Mouse (Mus musculus) A20 (cell line): Measurements from ENCODE around the gene Nyap2.
"Not testable (repeated sequence)": the region's sequence is repeated elsewhere in the genome, so short reads cannot be mapped to it uniquely, and the experiment has no call there.

Experiments used
- DNase-seq: peaks from one replicate; pipeline ENCODE4 v3.0.0-alpha.2; 2011; ENCODE audit warnings: low read depth, low spot score

The Nyap2 gene

GRCm38 (mm10) chr1:81179725-81180124, 103.0 kb downstream of the Nyap2 start:
- no peak for DNase-seq

- no peak for DNase-seq
Observed at GRCm38 (mm10) chr1:81180686-81181085, 103.9 kb downstream of the Nyap2 start.

GRCm38 (mm10) chr1:81209536-81209935, 132.8 kb downstream of the Nyap2 start:
- no peak for DNase-seq

- no peak for DNase-seq
Observed at GRCm38 (mm10) chr1:81211491-81211890, 134.7 kb downstream of the Nyap2 start.

DNA sequence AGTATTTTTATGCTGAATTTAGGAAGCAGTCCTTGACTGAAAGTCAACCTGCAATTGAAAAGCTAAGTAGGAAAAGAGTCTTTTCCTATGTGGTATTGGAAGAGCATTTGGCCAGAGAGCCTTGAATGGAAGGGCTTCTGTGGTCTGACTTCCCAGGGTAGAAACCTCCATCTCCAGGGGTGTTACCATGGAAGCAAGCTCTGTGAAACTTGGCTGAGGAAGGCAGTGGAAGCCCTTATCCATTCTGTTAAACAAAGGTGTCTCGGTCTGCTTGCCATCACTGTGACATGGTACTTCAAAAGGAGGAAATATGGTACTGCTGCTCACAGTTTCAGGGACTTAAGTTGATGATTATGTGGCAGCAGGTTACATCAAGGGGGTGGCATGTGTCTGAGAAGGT, 143.0 kb downstream of the Nyap2 start:
- DNase-seq: no peak

DNA sequence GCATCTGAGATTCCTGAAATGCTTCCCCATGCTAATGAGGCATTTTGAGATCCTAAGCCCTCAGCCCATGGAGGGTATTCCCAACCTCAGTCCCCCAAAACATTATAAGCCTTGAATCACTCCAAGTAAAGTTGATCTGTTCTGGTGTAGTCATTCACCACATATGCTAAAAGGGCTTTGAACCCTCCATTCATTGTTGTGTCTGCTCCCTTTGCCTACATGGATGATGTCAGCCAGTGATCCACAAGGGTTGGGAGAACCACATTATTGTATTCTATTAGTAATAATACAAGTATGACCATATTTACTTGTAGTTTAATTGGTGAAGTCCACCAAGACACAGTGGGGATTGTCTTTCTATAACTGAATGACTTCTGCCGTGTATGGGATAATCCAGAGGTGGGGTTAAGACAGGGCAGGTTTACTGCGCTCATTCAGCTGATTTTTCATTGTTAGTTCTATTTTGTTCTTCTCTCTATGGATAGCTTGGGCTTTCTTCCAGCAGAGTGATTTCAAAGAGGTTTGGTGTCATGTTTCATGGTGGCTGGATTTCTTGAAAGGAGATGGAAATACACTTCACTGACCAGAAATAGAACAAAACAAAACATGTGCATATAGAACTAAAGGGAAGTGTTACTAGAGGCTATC, 155.1 kb downstream of the Nyap2 start:
- DNase-seq: no peak

DNA sequence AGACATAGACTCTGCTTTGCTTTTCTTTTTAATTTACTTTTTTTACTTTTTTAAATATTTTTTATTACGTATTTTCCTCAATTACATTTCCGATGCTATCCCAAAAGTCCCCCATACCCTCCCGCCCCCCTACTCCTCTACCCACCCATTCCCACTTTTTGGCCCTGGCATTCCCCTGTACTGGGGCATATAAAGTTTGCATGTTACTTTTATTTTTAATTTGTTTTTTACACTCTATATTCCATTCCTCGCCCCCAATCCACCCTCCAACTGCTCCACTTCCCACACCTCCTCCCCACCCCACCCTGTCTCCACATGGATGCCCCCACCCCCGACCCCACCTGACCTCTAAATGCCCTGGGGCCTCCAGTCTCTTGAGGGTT, 155.6 kb downstream of the Nyap2 start:
- not testable (repeated sequence) for DNase-seq

DNA sequence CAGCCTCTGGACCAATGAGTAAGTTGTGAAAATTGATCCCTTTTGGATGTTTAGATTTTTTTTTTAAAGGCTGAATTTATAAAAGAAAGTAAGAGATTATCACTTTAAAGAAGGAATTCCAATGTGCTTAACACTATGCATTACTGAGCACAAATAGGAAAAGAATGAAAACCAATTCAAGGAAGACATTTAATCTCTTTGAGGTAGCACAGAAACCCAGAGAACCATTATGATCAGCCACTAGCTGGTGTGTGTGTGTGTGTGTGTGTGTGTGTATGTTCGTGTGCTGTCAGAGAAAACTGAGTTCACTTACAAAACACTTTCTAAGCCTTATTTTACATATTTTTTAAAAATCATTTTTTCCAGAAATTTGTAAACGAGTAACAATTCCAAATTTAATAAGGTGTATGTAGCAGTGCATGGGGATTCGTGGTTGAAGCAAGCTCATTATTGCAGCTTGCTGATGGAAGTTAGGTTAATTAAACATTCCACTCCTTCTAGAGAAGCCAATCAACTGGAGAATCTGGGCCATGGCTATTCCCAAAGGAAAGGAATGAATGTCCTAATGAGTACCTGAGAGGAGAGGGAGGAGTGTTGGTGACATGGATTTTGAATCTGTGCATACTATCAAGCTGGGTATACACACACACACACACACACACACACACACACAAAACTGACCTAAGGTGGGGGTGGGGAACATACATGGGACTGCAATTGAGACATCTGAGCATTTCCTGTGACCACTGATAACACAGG, 171.9 kb downstream of the Nyap2 start:
- DNase-seq: no peak

GRCm38 (mm10) chr1:81250068-81250467, 173.3 kb downstream of the Nyap2 start:
- no peak for DNase-seq

DNA sequence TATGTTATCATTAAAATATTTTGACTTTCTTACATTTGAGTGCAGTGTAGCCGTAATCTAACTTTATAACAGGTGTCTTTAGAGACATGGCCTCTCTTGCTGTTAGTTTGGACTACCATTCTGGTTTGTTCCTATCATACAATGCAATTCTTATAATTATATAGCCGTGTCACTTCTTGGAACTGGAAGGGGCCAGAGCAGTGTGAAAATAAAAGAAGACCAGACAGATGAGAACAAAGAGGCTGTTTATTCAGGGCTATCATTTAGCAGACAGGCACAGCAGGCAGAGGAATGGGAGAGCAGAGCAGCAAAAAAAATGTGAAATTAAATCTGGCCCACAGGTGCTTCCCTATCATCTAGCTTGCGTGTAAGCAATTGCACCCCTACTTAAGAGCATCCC, 189.7 kb downstream of the Nyap2 start:
- no peak for DNase-seq

DNA sequence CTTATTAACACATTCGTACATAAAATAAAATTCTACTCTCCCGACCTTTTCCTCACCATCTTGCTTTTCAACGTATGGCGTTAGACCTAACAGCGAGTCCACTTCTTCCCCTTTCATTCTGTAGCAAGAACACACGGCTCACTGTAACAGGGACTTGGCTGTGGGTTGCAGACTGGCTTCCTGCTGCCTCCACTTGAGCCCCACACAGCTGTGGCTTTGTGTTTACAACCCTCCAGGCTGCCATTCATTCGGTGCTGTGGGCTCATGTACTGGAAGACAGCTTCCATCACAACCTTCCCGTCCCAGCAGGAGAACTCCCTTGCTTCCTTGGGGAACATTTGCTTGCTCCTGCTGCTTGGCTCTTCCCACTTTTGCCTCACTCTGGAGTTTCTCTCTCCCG, 204.2 kb downstream of the Nyap2 start:
- no peak for DNase-seq

DNA sequence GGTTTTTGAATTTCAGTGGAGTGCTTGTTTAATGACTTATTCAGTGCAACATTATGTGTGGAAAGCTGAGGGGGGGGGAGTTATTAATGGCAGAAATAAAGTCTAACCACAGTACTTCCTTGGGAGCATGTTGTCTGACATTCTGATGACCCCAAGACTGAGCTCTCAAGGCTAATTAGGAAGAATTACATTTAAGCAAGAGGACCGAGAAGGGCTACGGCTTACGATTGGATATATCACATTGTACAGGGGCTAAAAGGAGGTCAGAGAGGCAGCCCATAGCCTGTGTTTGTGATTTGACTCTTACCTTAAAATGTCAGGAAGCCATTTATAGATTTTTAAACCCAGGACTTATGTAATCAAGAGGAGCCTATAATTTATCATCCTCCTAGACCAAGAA, 208.9 kb downstream of the Nyap2 start:
- no peak for DNase-seq

- no peak for DNase-seq
Observed at GRCm38 (mm10) chr1:81287088-81287487, 210.3 kb downstream of the Nyap2 start.

- DNase-seq: no peak
Observed at GRCm38 (mm10) chr1:81300735-81301134, 224.0 kb downstream of the Nyap2 start.

- DNase-seq: no peak
Observed at GRCm38 (mm10) chr1:81301661-81302060, 224.9 kb downstream of the Nyap2 start.

DNA sequence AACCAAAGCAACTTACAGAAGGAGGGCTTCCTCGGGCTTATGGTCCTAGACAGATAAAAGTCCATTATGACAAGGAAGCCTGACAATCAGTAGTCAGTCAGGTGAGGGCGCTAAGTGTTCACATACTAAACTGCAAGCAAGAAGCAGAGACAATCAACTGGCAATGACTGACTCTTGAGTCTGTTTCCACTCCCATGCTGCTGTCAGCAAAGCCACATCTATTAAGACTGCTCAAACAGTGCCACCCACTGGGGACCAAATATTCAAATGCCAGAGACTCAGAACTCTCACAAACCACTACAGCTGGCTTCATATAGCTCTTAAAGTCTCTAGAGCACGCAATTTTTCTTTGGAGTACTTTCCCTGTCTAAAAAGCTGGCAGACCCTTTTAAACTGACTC, 226.6 kb downstream of the Nyap2 start:
- no peak for DNase-seq

- DNase-seq: no peak
Observed at GRCm38 (mm10) chr1:81307407-81307806, 230.7 kb downstream of the Nyap2 start.

GRCm38 (mm10) chr1:81307934-81308333, 231.2 kb downstream of the Nyap2 start:
- no peak for DNase-seq

DNA sequence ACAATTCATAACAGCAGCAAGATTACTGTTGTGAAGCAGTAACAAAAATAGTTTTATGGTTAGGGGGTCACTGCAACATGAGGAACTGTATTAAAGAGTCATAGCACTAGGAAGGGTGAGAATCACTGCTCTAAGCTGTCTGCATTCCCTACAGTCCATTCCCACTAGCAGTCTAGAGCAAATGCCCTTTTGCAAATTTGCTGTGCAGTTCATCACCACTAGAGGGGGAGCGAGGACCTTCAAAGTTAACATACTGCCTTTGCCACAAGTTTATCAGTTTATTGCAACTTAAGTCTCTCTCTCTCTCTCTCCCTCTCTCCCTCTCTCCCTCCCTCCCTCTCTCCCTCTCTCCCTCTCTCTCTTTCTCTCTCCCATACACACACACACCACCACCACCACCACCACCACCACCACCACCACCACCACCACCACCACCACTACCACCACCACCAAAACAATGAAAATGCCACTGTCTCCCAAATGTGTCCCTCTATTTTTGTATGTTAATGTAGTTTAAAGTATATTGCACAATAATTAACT, 233.4 kb downstream of the Nyap2 start:
- DNase-seq: peak; percentile 8

DNA sequence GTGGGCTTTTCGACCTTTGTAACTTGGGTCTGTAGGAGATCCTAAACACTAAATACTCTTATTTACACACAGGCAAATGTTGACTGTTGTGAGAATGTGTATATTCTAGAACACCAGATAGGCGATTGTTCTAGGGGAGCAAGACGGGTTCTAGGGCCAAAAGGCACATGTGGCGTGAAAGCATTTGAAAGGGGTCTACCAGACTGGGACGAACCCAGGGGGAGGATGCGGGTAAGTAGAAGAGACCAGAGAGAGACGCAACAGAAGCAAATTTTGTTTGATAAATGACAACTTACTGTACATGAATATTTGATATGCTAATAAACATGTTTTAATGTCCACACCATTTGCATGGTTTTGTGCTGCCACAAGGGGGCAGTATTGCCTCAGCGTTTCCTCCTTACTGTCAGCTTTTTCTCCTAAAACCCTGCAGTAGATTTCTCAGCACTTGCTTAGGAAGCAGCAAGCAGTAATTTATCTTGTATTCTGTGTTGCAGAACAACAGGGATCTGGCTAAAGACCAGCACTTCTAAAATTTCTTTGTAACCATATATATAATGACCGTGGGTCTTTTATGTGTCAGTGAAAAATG, 239.7 kb downstream of the Nyap2 start:
- peak; percentile 13 for DNase-seq

DNA sequence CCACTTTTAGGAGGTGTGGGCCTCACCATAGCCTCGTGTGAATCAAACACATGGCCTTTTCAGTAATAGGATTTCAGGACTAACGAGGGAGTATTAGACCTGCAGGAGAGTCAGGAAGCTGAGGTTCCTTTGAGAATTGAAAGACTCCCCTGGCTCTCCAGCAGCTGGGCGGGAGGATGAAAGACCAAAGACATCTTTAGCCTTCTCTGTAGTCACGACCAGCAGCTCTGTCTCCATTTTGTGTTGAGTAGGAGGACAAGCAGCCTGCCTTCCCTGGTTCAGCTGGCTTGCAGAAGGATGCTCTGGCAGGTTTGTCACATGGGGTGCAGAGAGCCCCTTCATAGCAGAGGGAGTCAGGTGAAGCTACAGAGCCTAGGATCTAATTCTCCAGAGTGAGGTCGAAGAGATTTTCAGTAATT, 240.3 kb downstream of the Nyap2 start:
- no peak for DNase-seq

DNA sequence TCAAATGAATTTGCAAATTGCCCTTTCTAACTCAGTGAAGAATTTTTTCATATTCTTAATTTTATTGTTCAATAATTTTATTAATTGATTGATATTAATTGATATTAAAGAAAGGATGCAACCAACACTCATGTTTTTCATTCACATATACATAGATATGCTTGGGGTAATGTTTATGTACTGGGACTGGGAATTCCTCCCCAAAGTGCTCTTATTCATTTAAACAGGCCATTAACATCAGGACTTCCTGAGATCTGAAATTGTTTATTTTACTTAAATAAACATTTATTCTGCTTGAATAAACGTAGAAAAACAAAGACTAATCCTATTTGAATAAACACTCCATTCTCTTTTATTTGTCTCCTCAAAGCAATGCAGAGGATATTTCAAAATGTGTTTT, 311.0 kb downstream of the Nyap2 start:
- DNase-seq: no peak
